Mouse (Mus musculus): Measurements from ENCODE around the gene Sema4d.
A peak's percentile ranks its signal among the peaks of the same experiment; 100 is the strongest.

- TF ChIP-seq EP300 (IDR thresholded peaks at IDR 0.05; ENCODE audit: low read depth in 1 of 2, low read length in 2 of 2) (peak; percentile 62 to 67; a peak in 3 of 4 replicates), ZNF384 (IDR thresholded peaks at IDR 0.05; ENCODE audit: low read depth, low read length) (peak; percentile 81), CTCF (IDR thresholded peaks at IDR 0.05 in 2 of 3, conservative IDR thresholded peaks at IDR 0.05 in 1 of 3; ENCODE audit: control insufficient read depth in 1 of 3, insufficient read depth in 1 of 3, low read depth in 2 of 3, low read length in 3 of 3, poor library complexity in 1 of 3, severe bottlenecking in 1 of 3) (no peak), MYB (IDR thresholded peaks at IDR 0.05; ENCODE audit: low read depth, low read length) (no peak), RAD21 (IDR thresholded peaks at IDR 0.05; ENCODE audit: low read depth, low read length) (no peak), MEF2A (IDR thresholded peaks at IDR 0.05; ENCODE audit: extremely low read depth, insufficient replicate concordance, low read depth, low read length, poor library complexity, severe bottlenecking) (peak; percentile 79; the same call in 1 of the 2 replicates), HCFC1 (IDR thresholded peaks at IDR 0.05; ENCODE audit: low read depth, low read length) (peak; percentile 23; the same call in 1 of the 2 replicates), E2F4 (IDR thresholded peaks at IDR 0.05; ENCODE audit: borderline replicate concordance, low read depth, low read length) (no peak), TAL1 (IDR thresholded peaks at IDR 0.05; ENCODE audit: low read length) (peak; percentile 38), MXI1 (IDR thresholded peaks at IDR 0.05; ENCODE audit: low read depth, low read length) (peak; percentile 61)
Measured at GRCm38 (mm10) chr13:51643924-51644828, 149.4 kb downstream of the Sema4d start.
